Mouse (Mus musculus) T-cell, adult 2 months (primary cell): ENCODE results near the gene Hsd17b1.

Experiments used
- DNase-seq: peaks from one replicate; pipeline ENCODE4 v3.0.0; 2022; ENCODE audit warnings: low spot score

Gene Hsd17b1

DNA sequence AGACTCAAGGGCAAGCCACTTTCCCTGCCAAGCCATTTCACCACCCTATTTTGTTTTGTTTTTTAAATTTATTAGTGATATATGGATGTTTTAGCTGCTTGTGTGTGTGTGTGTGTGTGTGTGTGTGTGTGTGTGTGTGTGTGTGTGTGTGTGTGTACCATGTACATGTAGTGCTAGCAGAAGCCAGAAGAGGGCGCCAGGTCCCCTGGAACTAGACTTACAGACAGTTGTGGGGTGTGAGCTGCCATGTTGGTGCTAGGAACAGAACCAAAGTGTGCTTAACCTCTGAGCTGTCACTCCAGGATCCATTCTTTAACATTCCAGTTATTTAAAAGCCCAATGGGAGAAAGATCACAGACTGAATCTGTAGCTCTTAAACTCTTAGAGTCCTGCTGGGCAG lies 48.9 kb downstream of the Hsd17b1 start:
- peak; percentile 38 for DNase-seq

DNA sequence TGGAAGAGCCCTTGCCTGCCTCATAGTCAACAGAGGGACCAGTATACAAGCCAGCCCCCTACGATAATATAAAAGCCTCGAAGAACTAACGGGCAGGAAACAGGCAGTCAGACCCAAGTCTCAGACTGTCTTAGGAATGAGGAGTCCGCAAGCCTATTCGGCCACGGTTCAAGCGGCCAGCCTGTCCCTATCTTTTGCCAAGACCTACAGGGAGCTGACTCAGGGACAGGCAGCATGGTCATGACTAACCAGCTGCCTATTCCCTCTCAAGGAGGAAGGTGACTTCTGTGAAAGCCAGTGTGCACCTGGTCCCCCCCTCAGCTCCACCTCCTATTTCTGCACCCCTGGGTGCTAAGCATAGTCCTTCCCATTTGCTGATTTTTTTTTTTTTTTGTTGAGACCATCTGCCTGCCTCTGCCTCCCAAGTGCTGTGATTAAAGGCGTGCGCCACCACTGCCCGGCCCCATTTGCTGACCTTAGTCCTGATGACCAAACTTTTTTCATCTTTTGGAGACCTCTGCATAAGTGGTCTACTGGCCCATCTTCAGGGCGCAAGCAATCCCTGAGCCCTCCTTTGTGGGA lies 50.9 kb downstream of the Hsd17b1 start:
- DNase-seq = no peak
